Mouse (Mus musculus) C2C12 (cell line): ENCODE data around the gene Pla2g2d.

Experiments
- CTCF ChIP-seq: IDR thresholded peaks from one replicate; pipeline ENCODE4 v1.5.1; 2011; ENCODE audit not compliant: control insufficient read depth, insufficient read depth, insufficient read length
- MAX ChIP-seq: IDR thresholded peaks from one replicate; pipeline ENCODE4 v1.6.1; 2011; ENCODE audit warnings: mild to moderate bottlenecking, control low read depth
- MYOD1 ChIP-seq: IDR thresholded peaks from one replicate; pipeline ENCODE4 v1.6.1; 2011; ENCODE audit warnings: low read depth; ENCODE audit not compliant: control insufficient read depth, insufficient read length

DNA sequence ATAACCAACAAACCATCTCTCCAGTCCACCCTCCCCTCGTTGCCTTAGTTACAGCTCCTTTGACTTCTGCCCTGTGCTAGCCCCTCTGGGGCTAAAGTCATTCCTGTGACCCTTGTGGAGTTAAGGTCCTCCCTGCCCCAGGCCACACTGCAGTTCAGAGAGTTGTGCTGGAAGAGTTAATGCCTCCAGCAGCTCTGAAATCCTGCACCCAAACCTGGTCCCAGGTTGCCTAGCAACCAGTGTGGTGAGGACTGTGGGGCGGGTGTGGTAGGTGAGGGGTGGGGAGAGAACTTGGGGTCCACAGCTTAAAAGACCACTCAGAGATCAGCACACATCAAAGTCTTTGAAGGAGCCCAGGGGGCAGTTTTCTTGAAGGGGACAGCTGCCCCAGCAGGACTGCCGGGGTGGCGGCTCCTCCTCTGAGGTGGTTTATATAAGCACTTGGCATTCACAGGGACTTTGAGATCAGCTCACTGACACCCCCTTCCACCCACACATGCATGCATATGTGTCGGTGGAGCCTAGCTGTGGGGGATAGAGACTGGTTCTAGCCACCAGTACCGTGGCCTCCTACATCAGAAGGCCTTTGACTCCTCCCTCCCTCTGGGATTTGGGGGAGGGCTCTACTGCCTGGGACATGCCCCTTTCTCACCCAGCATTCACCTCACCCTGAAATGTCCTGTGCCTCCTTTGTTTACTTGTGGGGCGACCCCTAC, 36.2 kb upstream of the Pla2g2d start:
- TF ChIP-seq MAX (no peak), CTCF (no peak), MYOD1 (no peak)
